ENCODE assay signal across 8 mouse cellular contexts in the genomic region with DNA sequence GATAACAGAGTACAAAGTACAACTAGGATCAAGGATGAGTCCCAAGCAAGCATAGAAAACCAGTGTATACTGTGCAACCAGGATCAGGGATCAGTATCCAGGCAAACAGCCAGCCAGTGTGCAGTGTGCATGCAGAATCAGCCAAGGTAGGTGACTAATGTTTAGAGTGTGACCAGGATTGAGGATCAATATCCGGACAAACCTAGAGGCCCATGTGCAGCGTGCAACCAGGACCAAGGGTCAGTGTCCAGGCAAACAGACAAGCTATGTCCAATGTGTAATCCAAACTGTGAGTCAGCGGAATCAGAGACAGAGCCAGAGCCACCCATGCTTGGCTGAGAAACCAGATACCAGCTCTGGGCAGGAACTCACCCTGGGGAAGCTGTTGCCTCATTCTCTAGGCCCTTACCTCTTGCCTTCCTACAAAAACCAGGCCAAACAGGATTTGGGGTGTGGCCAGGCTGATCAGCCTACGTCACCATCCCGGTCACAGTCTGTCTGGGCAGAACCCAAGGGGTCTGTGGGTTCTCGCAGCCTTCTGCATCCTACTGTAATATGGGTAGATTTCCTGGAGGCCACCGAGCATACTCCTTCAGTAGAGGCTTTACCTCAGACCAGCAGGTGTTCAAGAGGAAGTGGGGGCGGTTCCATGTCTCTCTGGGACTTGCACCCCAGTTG. TPM values are rescaled to one million over a fixed set of nuclear protein-coding genes. Genes with fewer than 3 reads are reported as not detected.
DNase-seq lines count a peak whose midpoint lies in the region; ATAC-seq and TF ChIP-seq lines count a peak whose summit lies in the region.

No protein-coding gene starts in this region.

- H3K4me2 ChIP-seq in myocyte (ENCODE audit: low read depth): peak overlapping the region; percentile 96
- no peak overlapping the region for H3K4me2 ChIP-seq in neural tube, embryonic 15.5 days
- no peak overlapping the region for H3K4me2 ChIP-seq in hindbrain, embryonic 12.5 days (replicated peaks)

- no peaks in the 10 kb centered on the region for H3K27me3 ChIP-seq in heart, embryonic 10.5 days (ENCODE audit: insufficient read depth, poor library complexity, severe bottlenecking)
- H3K27me3 ChIP-seq in myocyte (ENCODE audit: control insufficient read depth, insufficient read depth, insufficient read length): no peaks in the 10 kb centered on the region
- H3K27me3 ChIP-seq in neural tube, embryonic 15.5 days (replicated peaks): no peaks in the 10 kb centered on the region
- H3K27me3 ChIP-seq in hindbrain, embryonic 12.5 days: no peaks in the 10 kb centered on the region

- TF ChIP-seq POLR2A in myocyte (IDR thresholded peaks at IDR 0.05; ENCODE audit: insufficient read length, low read depth): peak; percentile 27

- no peak for ATAC-seq in neural tube, embryonic 15.5 days (ENCODE audit: low FRiP score)
- ATAC-seq in hindbrain, embryonic 12.5 days (ENCODE audit: low FRiP score): no peak

- H3K9me3 ChIP-seq in heart, embryonic 10.5 days: no peaks in the 10 kb centered on the region
- no peaks in the 10 kb centered on the region for H3K9me3 ChIP-seq in neural tube, embryonic 15.5 days (replicated peaks)
- no peaks in the 10 kb centered on the region for H3K9me3 ChIP-seq in hindbrain, embryonic 12.5 days (replicated peaks)

- no peak overlapping the region for H3K9ac ChIP-seq in neural tube, embryonic 15.5 days (replicated peaks)
- H3K9ac ChIP-seq in hindbrain, embryonic 12.5 days: no peak overlapping the region

- H3K4me1 ChIP-seq in heart, embryonic 10.5 days: peaks cover 39% of the 10 kb centered on the region
- H3K4me1 ChIP-seq in neural tube, embryonic 15.5 days: no peaks in the 10 kb centered on the region
- peaks cover 10% of the 10 kb centered on the region; the same call in 1 of the 2 replicates for H3K4me1 ChIP-seq in hindbrain, embryonic 12.5 days

- no peak overlapping the region for H3K4me3 ChIP-seq in heart, embryonic 10.5 days
- H3K4me3 ChIP-seq in myocyte: no peak overlapping the region
- H3K4me3 ChIP-seq in neural tube, embryonic 15.5 days (replicated peaks): no peak overlapping the region
- no peak overlapping the region for H3K4me3 ChIP-seq in hindbrain, embryonic 12.5 days

- no peaks in the 10 kb centered on the region for H3K36me3 ChIP-seq in heart, embryonic 10.5 days
- no peaks in the 10 kb centered on the region for H3K36me3 ChIP-seq in myocyte (ENCODE audit: control insufficient read depth, insufficient read depth)
- H3K36me3 ChIP-seq in neural tube, embryonic 15.5 days: no peaks in the 10 kb centered on the region
- H3K36me3 ChIP-seq in hindbrain, embryonic 12.5 days: no peaks in the 10 kb centered on the region

- no peaks in the 10 kb centered on the region for H3K79me2 ChIP-seq in myocyte (ENCODE audit: control insufficient read depth, insufficient read depth)

- H3ac ChIP-seq in myocyte (ENCODE audit: control insufficient read depth, insufficient read length): no peak overlapping the region

- WGBS in heart, embryonic 10.5 days: 82% methylated on average over 8 of the region's 8 CpGs
- WGBS in neural tube, embryonic 15.5 days: 89% methylated on average over 8 of the region's 8 CpGs
- 79% methylated on average over 8 of the region's 8 CpGs for WGBS in hindbrain, embryonic 12.5 days

- H3K27ac ChIP-seq in heart, embryonic 10.5 days: peak overlapping the region; percentile 39
- H3K27ac ChIP-seq in neural tube, embryonic 15.5 days (replicated peaks): no peak overlapping the region
- H3K27ac ChIP-seq in hindbrain, embryonic 12.5 days: no peak overlapping the region

- peak; percentile 81 for DNase-seq in 3134 (ENCODE audit: extremely low read depth, insufficient read length, low spot score)
- DNase-seq in adrenal gland, adult 2 months: peak; percentile 86
- no peak for DNase-seq in heart, embryonic 10.5 days (ENCODE audit: low spot score)
- peak; percentile 70 to 90 for DNase-seq in kidney, postnatal 36 days
- DNase-seq in cerebellum, postnatal 10 days: no peak

TF ChIP-seq in myocyte, 11 proteins besides CTCF, POLR2A, EP300 and RAD21:
- TF ChIP-seq MYOD1 (IDR thresholded peaks at IDR 0.05; ENCODE audit: control insufficient read depth in 1 of 3, insufficient read length in 2 of 3, low read depth in 2 of 3) (peak in 1 of 3 experiments; percentile 26), CEBPB (IDR thresholded peaks at IDR 0.05; ENCODE audit: insufficient read depth, poor library complexity, severe bottlenecking) (peak; percentile 87), POLR2AphosphoS2 (IDR thresholded peaks at IDR 0.05; ENCODE audit: insufficient read length, low read depth) (no peak)
TF ChIP-seq in myocyte: peak in this region for 2.

RNA-seq across cellular contexts. Expression of gene Irf2bp2, which starts 20.4 kb away (rescaled TPM):
- total RNA-seq in adrenal gland, adult 2 months (2021): 10 to 100 TPM; 89.4 to 92.0 TPM
- 111 and 120 TPM in 2 replicates for polyA plus RNA-seq in adrenal gland, adult 2 months (2012; rRNA removed)
- 4.6 and 6.5 TPM in 2 replicates for polyA plus RNA-seq in heart, embryonic 10.5 days (2016; fragmentation: Nextera tagmentation; extraction: Ambion mirVana)
- polyA plus RNA-seq in myocyte (2012; fragmentation: generic; extraction: Trizol): 16.8 TPM
- polyA plus RNA-seq in neural tube, embryonic 15.5 days (2015; fragmentation: Nextera tagmentation; extraction: Ambion mirVana): 9.8 and 10.4 TPM in 2 replicates
- 8.8 and 9.6 TPM in 2 replicates for polyA plus RNA-seq in hindbrain, embryonic 12.5 days (2016; fragmentation: Nextera tagmentation; extraction: Ambion mirVana)

Comparison
In these comparisons a context has a peak if more than half of its experiments do, and no peak if none do; other contexts are left out.
1. DNase-seq: peak in 3134 (single experiment), adrenal gland, adult 2 months (single experiment) and kidney, postnatal 36 days (2 of 2); none in heart, embryonic 10.5 days (single experiment) and cerebellum, postnatal 10 days (0 of 2).